Mouse (Mus musculus): ENCODE results near the gene Sp9.

Gene Sp9

DNA sequence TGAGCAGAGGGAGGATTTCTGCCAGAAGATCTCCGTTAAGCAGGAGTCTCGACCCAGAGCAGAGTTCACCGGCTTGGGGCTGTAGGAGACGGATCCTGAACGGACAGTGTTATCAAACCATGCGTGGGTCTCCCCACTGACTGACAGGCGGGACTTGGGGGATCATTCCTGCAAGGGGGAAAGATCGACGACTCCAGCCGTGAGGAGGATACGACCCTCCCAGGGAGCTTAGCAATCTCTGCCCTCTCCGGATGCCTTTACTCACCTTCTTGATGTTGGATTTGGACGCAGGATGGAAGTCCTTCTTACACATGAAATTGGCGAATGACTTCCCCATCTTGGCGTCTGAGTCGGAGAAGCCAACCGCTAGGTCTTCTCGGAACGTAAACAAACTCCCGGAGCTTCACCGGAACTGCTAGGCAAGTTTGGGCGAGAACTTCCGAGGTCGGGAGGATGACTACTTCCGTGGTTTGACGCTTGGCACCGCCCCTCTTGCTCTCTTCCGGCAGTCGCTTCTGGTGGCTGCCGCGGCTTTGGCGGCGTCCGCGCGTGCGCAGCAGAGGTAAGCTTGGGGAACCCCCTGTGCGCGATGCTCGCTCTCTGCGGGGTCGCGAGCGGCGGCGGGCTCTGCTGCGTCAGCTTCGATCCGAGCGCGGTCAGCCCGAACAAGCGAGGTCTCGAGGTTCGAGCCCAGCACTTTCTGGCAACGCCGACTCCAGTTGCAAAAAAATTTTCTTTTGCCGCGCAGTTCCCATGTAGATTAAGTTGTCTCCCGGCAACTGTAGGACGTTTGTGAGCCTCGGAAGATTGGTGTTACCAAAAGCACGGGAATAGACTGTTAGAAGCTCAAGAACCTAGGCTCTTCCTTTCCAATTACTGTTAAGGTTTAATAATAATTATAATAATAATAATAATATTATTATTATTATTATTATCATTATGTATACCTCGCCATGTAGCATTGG lies 40.7 kb downstream of the Sp9 start, which contains the start of the genes Scrn3 and Cir1:
Scrn3 (plus strand) TSS at position 450 of the 965 bp plus-strand sequence.
Cir1 (minus strand) TSS at position 550 of the 965 bp plus-strand sequence.
- DNase-seq (ENCODE audit: low spot score): peak; percentile 94

DNA sequence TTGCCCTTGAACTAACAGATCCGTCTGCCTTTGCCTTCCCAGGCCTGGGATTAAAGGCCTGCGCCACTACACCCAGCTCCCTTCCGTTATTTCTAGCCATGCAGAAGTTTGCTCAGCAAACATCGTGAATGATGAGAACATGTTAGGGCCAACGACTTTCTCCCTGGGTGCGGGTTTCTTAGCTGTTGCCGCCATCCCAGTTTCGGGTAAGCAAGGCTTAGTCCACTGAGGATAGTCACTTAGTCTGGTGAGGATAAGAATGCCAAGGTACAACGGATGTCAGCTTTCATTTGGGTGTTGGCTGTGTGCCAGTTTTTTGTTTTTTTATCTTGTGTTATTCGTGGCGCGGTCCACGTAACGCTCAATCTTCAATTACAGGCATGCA lies 41.4 kb downstream of the Sp9 start:
- peak; percentile 37 for DNase-seq (ENCODE audit: low spot score)

DNA sequence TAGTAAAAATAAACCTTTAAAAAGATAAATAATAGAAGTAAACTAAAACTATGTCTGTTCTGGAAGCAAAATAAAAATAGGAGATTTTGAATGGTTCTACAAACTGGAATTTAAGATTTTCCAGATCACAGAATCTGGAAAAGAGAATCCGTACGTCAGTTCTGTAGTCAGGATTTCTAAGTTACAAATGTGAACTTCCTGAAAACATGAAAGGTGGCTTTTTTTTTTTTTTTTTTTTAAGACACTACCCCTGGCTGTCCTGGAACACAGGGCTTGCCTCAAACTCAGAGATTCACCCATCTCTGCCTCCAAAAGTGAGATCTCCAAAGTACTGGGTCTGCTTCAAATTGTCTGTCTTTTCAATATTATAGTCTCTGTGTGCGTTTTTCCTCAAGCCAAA lies 42.6 kb downstream of the Sp9 start:
- DNase-seq (ENCODE audit: low spot score): no peak

DNA sequence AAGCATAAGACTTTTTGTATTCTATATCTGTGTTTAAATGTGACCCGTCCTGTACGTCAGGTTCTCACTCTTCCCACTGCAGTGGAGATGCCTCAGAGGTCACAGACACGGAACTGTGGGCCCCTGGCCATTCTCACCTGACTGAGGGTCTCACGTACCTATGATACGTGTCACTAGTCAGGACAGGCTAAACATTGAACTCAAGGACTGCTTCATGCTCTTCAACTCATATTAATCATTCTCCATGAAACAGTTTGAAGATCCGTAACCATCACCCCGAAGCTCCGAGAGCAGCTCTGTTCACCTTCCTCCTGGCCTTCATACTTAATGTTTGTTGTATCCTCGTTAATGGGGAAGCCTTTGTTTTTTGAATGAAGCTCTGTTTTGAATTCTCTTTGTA lies 45.7 kb downstream of the Sp9 start:
- no peak for DNase-seq (ENCODE audit: low spot score)

DNA sequence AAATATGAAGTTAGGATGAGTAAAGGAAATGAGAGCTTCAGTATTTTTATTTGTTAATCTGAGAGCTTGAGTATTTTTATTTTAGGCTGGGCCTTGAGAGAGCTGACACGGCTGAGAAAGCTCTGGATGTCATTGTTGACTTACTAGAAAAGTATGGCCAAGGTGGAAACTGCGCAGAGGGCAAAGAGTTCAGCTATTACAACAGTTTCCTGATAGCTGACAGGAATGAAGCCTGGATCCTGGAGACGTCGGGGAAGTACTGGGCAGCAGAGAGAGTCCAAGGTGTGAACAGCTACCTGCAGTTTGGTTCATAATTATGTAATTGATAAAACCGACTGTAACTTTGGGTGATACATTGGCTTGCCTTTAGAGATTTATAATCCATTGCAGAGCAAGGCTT lies 47.5 kb downstream of the Sp9 start:
- no peak for DNase-seq (ENCODE audit: low spot score)

DNA sequence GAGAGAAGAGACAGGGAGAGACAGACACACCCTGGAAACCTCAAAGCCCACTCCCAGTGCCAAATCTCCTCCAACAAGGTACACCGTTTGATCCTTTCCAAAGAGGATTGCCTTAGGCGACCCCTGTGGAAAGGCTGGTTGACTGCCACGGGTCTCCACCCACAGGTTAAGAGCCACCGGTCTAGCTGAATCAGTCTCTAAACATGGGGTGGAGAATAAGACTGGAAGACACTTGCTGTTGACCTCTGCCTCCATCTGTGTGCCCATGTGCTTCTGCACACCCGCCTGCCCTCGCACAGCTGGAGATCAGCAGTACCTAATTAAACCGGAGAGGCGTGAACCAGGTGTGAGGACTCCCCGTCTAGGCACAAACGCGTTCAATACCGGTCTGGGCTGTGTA lies 51.3 kb downstream of the Sp9 start:
- DNase-seq (ENCODE audit: low spot score): no peak

DNA sequence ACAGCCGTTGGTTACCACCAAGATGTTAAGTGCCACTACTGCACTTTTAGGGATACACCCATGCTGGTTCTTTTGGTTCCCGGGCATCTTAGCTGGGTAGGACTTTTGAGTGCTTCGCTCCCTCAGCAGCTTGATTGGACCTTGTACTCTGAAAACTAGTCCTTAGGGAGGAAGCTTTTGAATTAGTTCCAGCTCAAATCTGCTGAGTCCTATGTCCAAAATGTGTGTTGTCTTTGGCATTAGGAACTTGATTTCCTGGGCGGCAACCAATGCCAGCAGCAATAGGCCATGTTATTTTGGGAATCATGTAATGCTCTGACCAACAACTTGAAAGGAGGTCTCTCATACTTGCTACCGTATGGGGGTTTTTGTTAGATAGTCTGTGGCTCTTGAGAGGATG lies 54.1 kb downstream of the Sp9 start:
- DNase-seq (ENCODE audit: low spot score): no peak
